Mouse (Mus musculus) MEL (cell line): ENCODE measurements at regions not wholly inside any gene's neighbourhood (a gene's known extent, or its start where the extent isn't known, plus 50 kb on each side); places are given as distances from the start of the nearest gene placed in this dataset.

Experiments
- DNase-seq: peaks from one replicate; pipeline ENCODE4 v3.0.0; 2011; ENCODE audit warnings: low read depth, low spot score
- H3K27ac ChIP-seq: 2 replicates; pipeline ENCODE4 v1.5.1; 2012; ENCODE audit warnings: low read depth, mild to moderate bottlenecking, control low read depth, low read length, moderate library complexity; ENCODE audit not compliant: control insufficient read depth
- H3K27me3 ChIP-seq, 2 experiments: fragments of 150-350 bp in 1 of 2; sonication (generic) in 1 of 2; 2 replicates each; pipeline ENCODE4 v1.6.1; 2012; ENCODE audit warnings: low read length in 2 of 2, mild to moderate bottlenecking in 2 of 2, improper control_type of control experiment in 1 of 2, moderate library complexity in 1 of 2; ENCODE audit not compliant: insufficient read depth in 2 of 2, control insufficient read depth in 1 of 2
- H3K36me3 ChIP-seq, 2 experiments: 2 replicates each; pipeline ENCODE4 v1.6.1; 2012 to 2014; ENCODE audit warnings: low read length in 2 of 2, improper control_type of control experiment in 1 of 2, inconsistent platforms in 1 of 2, mild to moderate bottlenecking in 1 of 2; ENCODE audit not compliant: insufficient read depth in 2 of 2, control insufficient read depth in 1 of 2
- H3K4me1 ChIP-seq, 2 experiments: fragments of 150-350 bp in 1 of 2; sonication (generic) in 1 of 2; 2 replicates each; pipeline ENCODE4 v1.6.1; 2012; ENCODE audit warnings: low read length in 2 of 2, improper control_type of control experiment in 1 of 2, mild to moderate bottlenecking in 1 of 2; ENCODE audit not compliant: insufficient read depth in 2 of 2, control insufficient read depth in 1 of 2
- H3K4me3 ChIP-seq, 2 experiments: fragments of 150-350 bp in 1 of 2; sonication (generic) in 1 of 2; 2 replicates each; pipeline ENCODE4 v1.5.1; 2012; ENCODE audit warnings: low read depth in 2 of 2, low read length in 2 of 2, mild to moderate bottlenecking in 2 of 2, moderate library complexity in 2 of 2, control low read depth in 1 of 2, improper control_type of control experiment in 1 of 2; ENCODE audit not compliant: control insufficient read depth in 1 of 2, insufficient read depth in 1 of 2
- H3K79me2 ChIP-seq: 2 replicates; pipeline ENCODE4 v1.6.1; 2012; ENCODE audit warnings: mild to moderate bottlenecking, low read length, moderate library complexity; ENCODE audit not compliant: control insufficient read depth, poor library complexity, insufficient read depth
- H3K9ac ChIP-seq: 2 replicates; pipeline ENCODE4 v1.6.1; 2012; ENCODE audit warnings: low read depth, mild to moderate bottlenecking, control low read depth, low read length, moderate library complexity; ENCODE audit not compliant: control insufficient read depth, poor library complexity, severe bottlenecking
- H3K9me3 ChIP-seq: fragments of 150-350 bp; sonication (generic); replicated peaks from 2 replicates; pipeline ENCODE4 v1.6.1; 2012; ENCODE audit warnings: mild to moderate bottlenecking, low read length, improper control_type of control experiment, moderate library complexity; ENCODE audit not compliant: insufficient read depth
- E2F4 ChIP-seq: IDR thresholded peaks from 2 replicates; pipeline ENCODE4 v1.6.1; 2011; ENCODE audit warnings: low read depth, low read length, improper control_type of control experiment, borderline replicate concordance
- GATA1 ChIP-seq: IDR thresholded peaks from 2 replicates; pipeline ENCODE4 v1.6.1; 2011; ENCODE audit warnings: low read depth, low read length, improper control_type of control experiment
- HCFC1 ChIP-seq: IDR thresholded peaks from 2 replicates; pipeline ENCODE4 v1.6.1; 2012; ENCODE audit warnings: low read depth, mild to moderate bottlenecking, inconsistent platforms, low read length, improper control_type of control experiment, moderate library complexity
- JUND ChIP-seq: IDR thresholded peaks from 2 replicates; pipeline ENCODE4 v1.6.1; 2011; ENCODE audit warnings: low read depth, mild to moderate bottlenecking, improper control_type of control experiment, low read length
- KAT2A ChIP-seq: conservative IDR thresholded peaks from 2 replicates; pipeline ENCODE4 v1.6.1; 2012; ENCODE audit warnings: low read depth, low read length, improper control_type of control experiment, inconsistent platforms
- MEF2A ChIP-seq: IDR thresholded peaks from 2 replicates; pipeline ENCODE4 v1.6.1; 2014; ENCODE audit warnings: low read depth, mild to moderate bottlenecking, inconsistent platforms, low read length, improper control_type of control experiment; ENCODE audit not compliant: poor library complexity, insufficient replicate concordance, severe bottlenecking; ENCODE audit errors: extremely low read depth
- MXI1 ChIP-seq: IDR thresholded peaks from 2 replicates; pipeline ENCODE4 v1.6.1; 2011; ENCODE audit warnings: mild to moderate bottlenecking, low read depth, low read length, improper control_type of control experiment
- MYC ChIP-seq: IDR thresholded peaks from 2 replicates; pipeline ENCODE4 v1.6.1; 2011; ENCODE audit warnings: low read depth, mild to moderate bottlenecking, low read length, improper control_type of control experiment, moderate library complexity
- POLR2A ChIP-seq, 2 experiments: IDR thresholded peaks; 2 replicates each; pipeline ENCODE4 v1.6.1; 2011 to 2012; ENCODE audit warnings: low read length in 2 of 2, mild to moderate bottlenecking in 2 of 2, control low read depth in 1 of 2, improper control_type of control experiment in 1 of 2, low read depth in 1 of 2, moderate library complexity in 1 of 2; ENCODE audit not compliant: control insufficient read depth in 1 of 2, insufficient read depth in 1 of 2, poor library complexity in 1 of 2
- RAD21 ChIP-seq: IDR thresholded peaks from 2 replicates; pipeline ENCODE4 v1.6.1; 2011; ENCODE audit warnings: mild to moderate bottlenecking, low read depth, low read length, improper control_type of control experiment
- RCOR1 ChIP-seq: IDR thresholded peaks from 2 replicates; pipeline ENCODE4 v1.6.1; 2012; ENCODE audit warnings: low read depth, mild to moderate bottlenecking, inconsistent platforms, low read length, improper control_type of control experiment
- SMC3 ChIP-seq: IDR thresholded peaks from 2 replicates; pipeline ENCODE4 v1.6.1; 2011; ENCODE audit warnings: low read depth, low read length, improper control_type of control experiment
- TAL1 ChIP-seq: IDR thresholded peaks from 2 replicates; pipeline ENCODE4 v1.6.1; 2012; ENCODE audit warnings: mild to moderate bottlenecking, inconsistent platforms, low read length, moderate library complexity, mixed read lengths
- TCF12 ChIP-seq: IDR thresholded peaks from 2 replicates; pipeline ENCODE4 v1.6.1; 2014; ENCODE audit warnings: low read depth, mild to moderate bottlenecking, inconsistent platforms, low read length, improper control_type of control experiment, moderate library complexity
- UBTF ChIP-seq: IDR thresholded peaks from 2 replicates; pipeline ENCODE4 v1.6.1; 2012; ENCODE audit warnings: low read depth, mild to moderate bottlenecking, inconsistent platforms, low read length, improper control_type of control experiment, moderate library complexity, borderline replicate concordance; ENCODE audit not compliant: insufficient read depth
- USF1 ChIP-seq: IDR thresholded peaks from 2 replicates; pipeline ENCODE4 v1.6.1; 2014; ENCODE audit warnings: low read depth, mild to moderate bottlenecking, inconsistent platforms, low read length, improper control_type of control experiment, moderate library complexity
- USF2 ChIP-seq, 2 experiments: IDR thresholded peaks; 2 replicates each; pipeline ENCODE4 v1.6.1; 2011 to 2012; ENCODE audit warnings: improper control_type of control experiment in 2 of 2, low read length in 2 of 2, borderline replicate concordance in 1 of 2, inconsistent platforms in 1 of 2, low read depth in 1 of 2, mild to moderate bottlenecking in 1 of 2; ENCODE audit not compliant: insufficient read depth in 1 of 2
- ZKSCAN1 ChIP-seq: IDR thresholded peaks from 2 replicates; pipeline ENCODE4 v1.6.1; 2012; ENCODE audit warnings: low read depth, mild to moderate bottlenecking, inconsistent platforms, low read length, improper control_type of control experiment, moderate library complexity
- ZNF384 ChIP-seq: IDR thresholded peaks from 2 replicates; pipeline ENCODE4 v1.6.1; 2012; ENCODE audit warnings: low read depth, mild to moderate bottlenecking, inconsistent platforms, low read length, improper control_type of control experiment

- Histone ChIP-seq H3K27me3 (peaks cover 4 to 5% of the 10 kb centered on the region in 2 experiments), H3K27ac (peak overlapping the region; percentile 79), H3K4me1 (peaks cover 0 to 3% of the 10 kb centered on the region in 2 experiments; a peak in 2 of 4 replicates), H3K36me3 (peaks cover 0 to 9% of the 10 kb centered on the region in 2 experiments; a peak in 2 of 4 replicates), H3K4me3 (peak overlapping the region; percentile 44 to 64), H3K79me2 (peaks cover 2% of the 10 kb centered on the region), H3K9ac (peak overlapping the region; percentile 99), H3K9me3 (no peaks in the 10 kb centered on the region)
- no peak for DNase-seq
- TF ChIP-seq JUND: no peak
- TF ChIP-seq TCF12: no peak
- TF ChIP-seq ZNF384: no peak
- TF ChIP-seq USF1: no peak
- no peak for TF ChIP-seq RCOR1
- no peak for TF ChIP-seq KAT2A
- no peak for TF ChIP-seq POLR2A (IDR thresholded peaks at IDR 0.05; ENCODE audit: control insufficient read depth in 1 of 2, insufficient read depth in 1 of 2, low read depth in 1 of 2, low read length in 2 of 2, poor library complexity in 1 of 2)
- no peak for TF ChIP-seq GATA1
- TF ChIP-seq RAD21: no peak
- no peak for TF ChIP-seq MXI1
These were observed 85.6 kb upstream of the Arid1b start for GRCm38 (mm10) chr17:4908572-4908965.

GRCm38 (mm10) chr17:4910182-4910581, 84.0 kb upstream of the Arid1b start:
- H3K36me3 ChIP-seq: peaks cover 0 to 9% of the 10 kb centered on the region in 2 experiments; a peak in 2 of 4 replicates
- no peak overlapping the region for H3K9ac ChIP-seq
- H3K4me1 ChIP-seq: peaks cover 0 to 3% of the 10 kb centered on the region in 2 experiments; a peak in 2 of 4 replicates
- H3K4me3 ChIP-seq: no peak overlapping the region
- no peak overlapping the region for H3K27ac ChIP-seq
- DNase-seq: no peak
- H3K9me3 ChIP-seq: no peaks in the 10 kb centered on the region
- peaks cover 2% of the 10 kb centered on the region for H3K79me2 ChIP-seq
- TF ChIP-seq ZKSCAN1: no peak
- TF ChIP-seq ZNF384: no peak
- no peak for TF ChIP-seq RCOR1
- no peak for TF ChIP-seq MEF2A
- no peak for TF ChIP-seq SMC3
- no peak for TF ChIP-seq TAL1
- no peak for TF ChIP-seq GATA1
- no peak for TF ChIP-seq HCFC1
- no peak for TF ChIP-seq RAD21
- peaks cover 7 to 13% of the 10 kb centered on the region in 2 experiments for H3K27me3 ChIP-seq

- no peak overlapping the region for H3K27ac ChIP-seq
- no peak for TF ChIP-seq UBTF
- no peak for TF ChIP-seq USF2 (IDR thresholded peaks at IDR 0.05; ENCODE audit: borderline replicate concordance in 1 of 2, insufficient read depth in 1 of 2, low read depth in 1 of 2, low read length in 2 of 2)
- TF ChIP-seq E2F4: no peak
- TF ChIP-seq MYC: no peak
- no peak for TF ChIP-seq USF1
- H3K27me3 ChIP-seq: peaks cover 11 to 13% of the 10 kb centered on the region in 2 experiments
- no peaks in the 10 kb centered on the region for H3K9me3 ChIP-seq
- no peaks in the 10 kb centered on the region for H3K4me1 ChIP-seq
- H3K36me3 ChIP-seq: peaks cover 0 to 4% of the 10 kb centered on the region in 2 experiments; a peak in 1 of 4 replicates
- no peaks in the 10 kb centered on the region; the same call in 1 of the 2 replicates for H3K79me2 ChIP-seq
- H3K4me3 ChIP-seq: no peak overlapping the region
- no peak for DNase-seq
- H3K9ac ChIP-seq: no peak overlapping the region
These were observed 81.1 kb upstream of the Arid1b start for GRCm38 (mm10) chr17:4913001-4913400.
